Mouse (Mus musculus) E14TG2a.4 (cell line): ENCODE data around the gene Mtmr3.

ENCODE experiments used
- CTCF ChIP-seq: conservative IDR thresholded peaks from 2 replicates; pipeline ENCODE4 v1.5.1; 2014; ENCODE audit warnings: low read length
- NANOG ChIP-seq: IDR thresholded peaks from 2 replicates; pipeline ENCODE4 v1.6.1; 2014; ENCODE audit warnings: borderline replicate concordance, low read length, mixed read lengths
- POU5F1 ChIP-seq: IDR thresholded peaks from 2 replicates; pipeline ENCODE4 v1.6.1; 2014; ENCODE audit warnings: low read length, borderline replicate concordance

GRCm38 (mm10) chr11:4489207-4489606 is 105.5 kb downstream of the Mtmr3 start:
- TF ChIP-seq CTCF (no peak), NANOG (no peak), POU5F1 (no peak)
